Mouse (Mus musculus) lung, postnatal 14 days (tissue): ENCODE measurements around the gene Galnt10.

Source experiments
- DNase-seq: peaks from one replicate; pipeline ENCODE4 v3.0.0; 2021

The Galnt10 gene

GRCm38 (mm10) chr11:57660814-57661213 is 15.6 kb downstream of the Galnt10 start:
- DNase-seq, result no peak

DNA sequence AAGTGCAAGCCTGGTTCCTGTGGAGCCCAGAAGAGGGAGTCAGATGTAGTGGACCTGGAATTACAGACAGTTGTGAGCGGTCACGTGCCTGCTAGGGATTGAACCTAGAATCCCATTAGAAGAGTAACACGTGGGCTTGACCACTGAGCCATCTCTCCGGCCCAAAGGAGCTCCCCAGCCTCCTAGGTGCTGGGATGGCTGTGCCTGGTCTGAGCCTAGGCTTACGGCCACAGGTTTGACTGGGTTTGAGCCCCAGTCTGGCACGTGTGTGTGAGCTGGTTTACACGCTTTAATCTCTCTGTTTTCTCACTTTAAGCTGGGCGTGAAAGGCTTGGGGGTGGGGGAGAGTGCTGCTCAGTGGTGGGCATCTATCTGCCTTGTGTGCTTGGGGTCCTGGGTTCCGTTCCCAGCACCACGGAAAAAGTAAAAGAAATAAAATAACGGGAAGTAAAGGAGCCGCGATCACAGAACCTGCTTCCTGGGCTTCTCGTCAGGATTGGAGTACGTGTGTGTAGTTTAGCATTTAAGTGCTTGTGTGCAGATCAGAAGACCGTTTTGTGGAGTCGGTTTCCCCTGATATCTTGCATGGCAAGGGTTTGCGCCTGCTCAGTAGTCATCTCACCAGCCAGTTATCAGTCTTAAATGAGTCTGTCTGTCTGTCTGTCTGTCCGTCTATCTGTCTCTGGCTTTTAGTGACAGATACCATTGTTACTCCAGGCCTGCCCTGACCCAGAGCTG is 16.4 kb downstream of the Galnt10 start:
- no peak for DNase-seq

- DNase-seq, result no peak
These were observed 17.0 kb downstream of the Galnt10 start for GRCm38 (mm10) chr11:57662231-57662630.

GRCm38 (mm10) chr11:57663271-57663670 is 18.0 kb downstream of the Galnt10 start:
- no peak for DNase-seq

GRCm38 (mm10) chr11:57664741-57665140 is 19.5 kb downstream of the Galnt10 start:
- no peak for DNase-seq

GRCm38 (mm10) chr11:57668271-57668670 is 23.0 kb downstream of the Galnt10 start:
- DNase-seq, result no peak

DNA sequence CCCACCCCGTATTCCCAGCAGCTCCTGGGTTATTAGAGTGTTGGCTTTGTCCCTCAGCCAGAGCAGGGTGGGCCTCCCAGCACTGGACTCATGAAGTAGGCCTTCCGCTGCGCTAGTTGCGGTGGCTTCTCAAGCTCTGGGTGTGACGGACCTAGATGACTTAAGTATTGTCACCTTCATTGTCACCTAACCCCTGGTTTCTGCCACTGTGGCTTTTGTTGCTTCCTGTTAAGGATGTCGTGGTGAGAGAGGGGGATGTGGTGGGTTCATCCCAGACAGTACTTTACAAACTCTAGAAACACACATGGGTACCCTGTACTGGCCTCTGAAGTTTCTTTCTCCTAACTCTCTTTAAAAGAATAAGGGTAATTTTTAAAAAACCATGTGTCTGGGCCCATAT is 24.3 kb downstream of the Galnt10 start:
- DNase-seq, result no peak

- DNase-seq, result no peak
These were observed 26.0 kb downstream of the Galnt10 start for GRCm38 (mm10) chr11:57671120-57671697.

- DNase-seq, result no peak
These were observed 26.6 kb downstream of the Galnt10 start for GRCm38 (mm10) chr11:57671797-57672196.

- DNase-seq, result no peak
These were observed 27.8 kb downstream of the Galnt10 start for GRCm38 (mm10) chr11:57672995-57673394.

GRCm38 (mm10) chr11:57673977-57674687 is 28.9 kb downstream of the Galnt10 start:
- no peak for DNase-seq

GRCm38 (mm10) chr11:57677261-57677660 is 32.0 kb downstream of the Galnt10 start:
- no peak for DNase-seq

- no peak for DNase-seq
These were observed 37.3 kb downstream of the Galnt10 start for GRCm38 (mm10) chr11:57682589-57682988.

- DNase-seq, result no peak
These were observed 37.9 kb downstream of the Galnt10 start for GRCm38 (mm10) chr11:57683125-57683524.

DNA sequence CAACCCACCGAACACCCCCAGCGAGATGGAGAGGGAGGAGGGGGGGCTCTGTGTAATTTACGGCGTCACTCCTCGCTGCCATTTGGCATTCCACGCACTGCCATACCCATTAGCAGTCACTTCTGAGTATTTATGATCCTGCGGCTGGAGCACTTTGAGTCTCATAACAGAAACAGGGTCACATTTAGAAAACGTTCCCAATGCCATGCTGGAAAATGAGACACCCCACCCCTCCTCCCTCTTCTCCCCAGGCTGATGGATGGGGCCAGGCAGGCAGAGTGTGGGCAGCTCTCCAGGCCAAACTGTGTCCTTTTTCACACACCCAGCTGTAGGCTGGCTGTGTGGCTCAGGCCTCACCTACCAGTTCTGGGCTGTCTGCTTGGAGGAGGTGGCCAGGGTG is 38.7 kb downstream of the Galnt10 start:
- DNase-seq, result no peak

DNA sequence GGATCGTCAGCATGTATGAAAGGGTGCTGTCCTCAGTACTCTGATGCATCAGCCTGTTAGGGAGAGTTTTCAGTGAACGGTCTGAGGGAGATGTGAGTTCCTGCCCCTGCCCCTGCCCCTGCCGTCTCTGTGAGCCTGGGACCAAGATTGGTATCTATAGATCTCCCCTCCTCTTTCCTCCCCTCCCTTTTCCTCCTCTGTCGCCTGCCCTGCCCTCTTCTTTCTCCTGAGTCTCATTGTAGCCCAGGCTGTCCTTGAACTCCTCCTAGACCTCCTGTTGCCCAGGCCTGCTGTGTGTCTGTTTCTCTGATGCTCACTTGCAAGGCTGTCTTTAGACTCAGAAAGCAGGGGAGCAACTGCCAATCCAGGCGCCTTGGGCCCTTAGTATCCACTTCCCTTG is 39.6 kb downstream of the Galnt10 start:
- no peak for DNase-seq

- DNase-seq, result no peak
These were observed 40.6 kb downstream of the Galnt10 start for GRCm38 (mm10) chr11:57685689-57686454.

DNA sequence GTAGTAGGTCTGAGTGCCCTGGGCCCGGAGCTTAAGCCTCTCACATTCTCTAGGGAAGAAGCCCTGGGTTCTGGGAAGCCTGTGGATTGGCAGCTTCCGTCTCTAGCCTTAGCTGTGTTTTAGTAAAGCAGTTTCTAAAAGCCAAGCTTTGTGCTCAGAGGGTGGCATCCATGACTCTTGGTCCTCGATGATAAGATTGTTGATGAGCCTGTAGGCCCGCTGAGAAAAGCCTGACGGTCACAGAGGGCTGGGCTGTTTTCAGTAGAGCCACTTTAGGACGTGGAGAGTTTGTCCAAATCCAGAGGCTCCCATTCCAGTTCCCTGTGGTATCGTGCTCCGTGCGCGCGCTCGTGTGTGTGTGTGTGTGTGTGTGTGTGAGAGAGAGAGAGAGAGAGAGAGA is 41.6 kb downstream of the Galnt10 start:
- no peak for DNase-seq

DNA sequence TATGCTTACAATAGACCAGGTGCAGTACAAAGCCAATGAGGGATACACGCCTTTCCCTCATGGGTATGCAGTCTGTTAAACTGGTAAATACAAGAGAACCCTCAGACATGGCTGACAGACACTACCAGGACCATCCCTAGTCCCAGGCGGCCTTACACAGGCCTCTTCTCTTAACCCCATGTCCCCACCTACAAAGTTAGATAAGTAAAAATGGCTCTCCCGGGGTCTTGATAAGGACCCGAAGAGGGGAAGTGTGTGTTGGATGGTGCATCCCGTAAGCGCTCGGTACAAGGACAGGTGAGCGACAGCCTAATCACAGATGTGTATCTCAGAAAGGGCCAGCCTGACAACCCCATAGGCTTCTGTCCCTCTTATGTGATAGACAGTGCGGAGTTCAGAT is 42.0 kb downstream of the Galnt10 start:
- no peak for DNase-seq

DNA sequence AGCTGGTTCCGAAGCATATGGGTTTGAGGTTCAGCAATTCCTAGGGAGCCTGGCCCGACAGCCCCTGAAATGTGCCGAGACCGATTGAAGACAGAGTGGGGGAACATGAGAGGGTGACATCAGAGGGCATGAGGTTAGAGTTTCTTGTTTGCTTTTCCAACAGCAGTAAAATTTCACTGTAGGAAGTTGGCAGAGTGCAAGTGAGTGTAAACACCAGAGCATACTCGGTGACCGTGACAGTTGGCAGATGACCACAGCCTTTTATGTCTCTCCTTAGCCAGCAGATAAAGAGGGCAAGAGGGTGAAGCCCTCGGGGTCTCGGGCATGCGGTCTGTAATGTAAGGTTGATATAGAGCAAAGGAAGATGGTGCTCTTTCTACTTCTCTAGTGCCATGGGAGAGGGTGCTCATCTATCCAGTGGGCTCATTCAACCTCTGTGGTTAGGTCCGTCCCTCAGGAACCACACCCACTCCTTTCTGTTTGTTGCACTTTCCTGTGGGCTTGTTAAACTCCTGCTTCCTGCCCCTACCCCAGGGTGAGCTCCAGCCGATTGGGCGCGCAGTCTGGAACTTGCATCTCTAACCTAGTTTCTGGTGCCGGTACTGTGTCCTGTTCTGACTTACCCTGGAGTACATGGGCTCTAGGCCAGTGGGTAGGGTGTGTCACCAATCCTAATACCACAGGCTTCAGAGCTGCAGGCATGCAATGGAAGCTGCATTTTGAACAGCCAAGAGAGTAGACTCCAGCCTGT is 43.1 kb downstream of the Galnt10 start:
- DNase-seq, result peak; percentile 44

GRCm38 (mm10) chr11:57689811-57690210 is 44.6 kb downstream of the Galnt10 start:
- DNase-seq, result no peak

- no peak for DNase-seq
These were observed 45.6 kb downstream of the Galnt10 start for GRCm38 (mm10) chr11:57690836-57691235.

DNA sequence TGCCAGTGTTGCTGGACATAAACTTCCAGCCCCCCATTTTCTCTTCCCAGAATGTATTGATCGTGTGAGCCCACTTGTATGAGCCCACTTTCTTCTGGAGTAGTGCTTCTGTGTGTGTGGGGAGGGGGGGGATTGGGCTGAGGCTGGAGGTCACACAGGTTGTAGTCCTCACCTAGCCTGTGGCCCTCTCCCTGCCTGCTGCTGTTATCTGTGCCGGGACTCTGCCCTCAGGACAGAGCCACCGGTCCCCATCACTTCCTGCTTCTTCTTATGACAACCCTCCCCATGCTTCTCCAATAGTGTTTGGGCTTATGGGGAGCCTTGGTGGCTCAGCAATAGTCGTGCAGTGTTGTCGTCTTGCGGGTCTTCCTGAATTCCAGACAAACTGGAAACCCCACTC is 46.7 kb downstream of the Galnt10 start:
- DNase-seq, result no peak
